Mouse (Mus musculus) cerebellum, postnatal 14 days (tissue): Measurements from ENCODE around the gene Rpl36a.
A peak's percentile ranks its signal among the peaks of the same experiment; 100 is the strongest.

Experiments used
- DNase-seq, 2 experiments: peaks; one replicate each; pipeline ENCODE4 v3.0.0; 2021; ENCODE audit warnings: mixed read lengths in 2 of 2

Rpl36a gene

DNA sequence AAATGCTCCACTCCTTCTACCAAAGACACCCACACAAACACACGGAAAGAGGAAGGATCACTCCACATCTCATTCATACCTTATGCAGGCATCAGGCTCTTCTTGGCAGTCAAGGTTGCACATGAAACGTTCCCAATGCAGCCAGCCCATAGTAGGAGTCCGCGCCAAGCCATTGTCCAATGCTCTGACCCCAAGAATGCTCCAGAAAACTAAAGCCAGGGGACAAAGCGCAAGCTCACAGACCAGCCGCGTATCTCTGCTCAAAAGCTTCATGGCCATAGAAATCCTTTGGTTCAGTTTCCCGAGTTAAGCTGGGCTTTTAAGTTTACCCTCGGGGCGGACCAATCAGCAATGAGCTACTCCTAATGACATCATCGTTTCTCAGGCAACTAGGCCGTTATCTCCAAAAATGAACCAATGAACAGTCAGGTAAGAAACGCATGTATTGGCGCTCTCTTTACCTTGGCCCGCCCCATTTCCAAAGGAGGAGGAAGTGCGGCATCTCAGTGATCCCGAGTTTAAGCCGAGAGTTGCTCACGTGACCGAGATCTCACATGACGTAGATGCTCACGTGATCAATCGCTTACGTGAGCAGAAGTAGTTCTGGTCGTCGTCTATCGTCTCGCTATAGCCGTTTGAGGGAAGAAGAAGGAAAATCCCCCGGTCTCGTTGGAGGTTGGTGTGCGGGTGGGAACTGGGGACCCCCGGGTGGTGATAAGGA, 15.4 kb downstream of the Rpl36a start, which contains the start of the genes Gla and Hnrnph2:
Gene Gla, minus strand, starts transcription at position 467 of the 721 bp plus-strand sequence.
Gene Hnrnph2, plus strand, starts transcription at position 521 of the 721 bp plus-strand sequence.
- peak; percentile 86 to 91 for DNase-seq

DNA sequence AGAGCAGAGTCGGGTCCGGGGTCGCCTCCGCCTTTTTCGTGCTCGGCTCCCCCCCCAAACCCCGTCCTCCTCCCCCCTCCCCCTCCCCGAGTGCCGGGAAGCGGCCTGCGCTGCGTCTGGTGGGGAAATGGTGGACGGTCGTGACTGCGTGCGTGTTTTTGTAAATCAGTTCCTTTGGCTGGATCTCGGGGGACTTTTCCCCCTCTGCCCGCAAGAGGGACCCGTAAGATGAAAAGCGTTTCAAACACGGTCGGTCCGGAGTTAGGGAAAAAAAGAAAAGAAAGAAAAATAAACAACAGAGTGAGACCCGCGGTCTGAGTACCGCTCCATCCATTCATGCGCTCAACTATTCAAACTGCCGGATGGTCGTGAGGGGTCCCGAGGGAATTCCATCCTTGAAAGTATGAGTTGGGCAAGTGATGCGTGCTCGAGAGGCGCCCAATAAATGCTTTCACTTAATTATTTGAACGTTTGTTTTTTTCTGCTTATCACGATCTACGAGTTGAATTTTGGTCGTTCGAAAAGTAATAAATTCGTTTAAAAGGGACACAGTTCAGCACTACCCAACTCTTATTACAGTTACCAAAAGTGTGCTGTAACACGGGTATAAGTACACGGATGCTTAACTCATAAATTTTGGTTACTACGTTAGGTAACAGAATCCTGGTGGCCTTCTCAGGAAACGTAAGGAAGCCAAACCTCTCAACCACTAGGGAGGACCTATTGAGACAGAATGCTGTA, 16.1 kb downstream of the Rpl36a start:
- DNase-seq = no peak

DNA sequence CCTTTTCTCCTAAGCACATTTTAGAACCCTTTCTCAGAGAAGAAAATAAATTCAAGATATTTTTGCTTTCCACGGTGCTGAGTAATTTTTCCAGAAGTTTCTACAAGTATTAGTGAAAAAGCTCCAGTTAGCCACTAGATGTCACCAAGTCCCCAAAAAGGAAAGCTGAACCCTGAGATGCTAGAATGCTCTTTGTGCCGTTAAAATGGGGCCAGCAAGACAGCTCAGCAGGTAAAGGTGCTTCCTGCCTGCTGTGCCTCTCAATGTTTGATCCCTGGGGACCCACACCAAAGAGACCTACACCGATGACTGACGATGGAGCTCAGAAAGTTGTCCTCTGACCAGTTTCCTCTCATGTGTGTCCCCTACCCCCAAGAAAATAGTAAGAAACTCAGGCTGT, 24.0 kb downstream of the Rpl36a start:
- peak; percentile 38 to 42 for DNase-seq

DNA sequence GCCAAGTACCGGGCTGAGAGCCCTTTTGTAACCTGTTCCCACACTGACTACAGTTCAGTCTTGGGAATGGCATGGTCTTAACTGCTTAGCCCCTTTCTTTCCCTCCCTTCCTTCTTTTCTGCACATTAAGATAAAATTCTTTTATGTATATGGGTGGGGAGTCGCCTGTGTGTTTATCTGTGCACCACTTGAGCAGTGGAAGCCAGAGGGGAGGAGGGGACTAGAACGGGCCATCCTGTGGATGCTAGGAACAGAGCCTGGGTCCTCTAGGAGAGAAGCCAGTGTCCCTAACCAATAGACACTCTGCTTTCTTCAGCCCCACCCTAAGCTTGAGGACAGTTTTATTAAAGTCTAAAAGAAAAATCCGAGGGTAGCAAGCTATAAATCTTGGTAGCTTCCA, 25.5 kb downstream of the Rpl36a start:
- DNase-seq = no peak

DNA sequence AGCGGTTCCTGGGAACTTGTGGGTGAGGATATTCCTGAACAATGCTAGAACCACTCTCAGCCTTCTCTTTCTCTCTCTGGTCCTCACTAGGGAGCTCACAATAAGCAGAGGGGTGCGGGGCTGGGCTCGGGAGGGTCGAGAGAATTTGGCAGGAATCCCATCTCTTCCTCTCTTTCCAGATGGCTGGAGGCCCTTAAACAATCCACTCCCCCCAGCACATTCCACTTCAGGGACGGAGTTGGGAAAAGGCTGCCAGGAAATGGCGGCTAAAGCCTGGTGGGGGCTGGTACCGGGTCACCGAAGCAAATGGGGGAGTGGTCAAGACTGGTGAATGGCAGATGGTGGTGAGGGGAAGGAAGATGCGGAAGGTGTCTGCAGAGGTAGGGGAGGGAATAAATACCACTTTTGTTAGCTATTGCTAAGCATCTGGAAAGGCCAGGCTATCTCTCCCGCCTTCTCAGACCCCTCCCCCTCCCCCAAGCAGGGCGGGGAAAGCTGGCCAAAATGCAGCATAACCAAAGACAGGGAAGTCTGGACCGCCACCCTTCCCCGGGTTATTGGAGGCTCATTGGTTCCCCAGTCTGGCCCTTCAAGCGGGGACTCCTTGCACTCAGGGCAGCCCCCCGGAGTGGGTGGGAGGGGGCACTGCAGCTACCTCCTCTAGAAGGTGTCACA, 27.0 kb downstream of the Rpl36a start:
- DNase-seq = peak; percentile 63 to 69

DNA sequence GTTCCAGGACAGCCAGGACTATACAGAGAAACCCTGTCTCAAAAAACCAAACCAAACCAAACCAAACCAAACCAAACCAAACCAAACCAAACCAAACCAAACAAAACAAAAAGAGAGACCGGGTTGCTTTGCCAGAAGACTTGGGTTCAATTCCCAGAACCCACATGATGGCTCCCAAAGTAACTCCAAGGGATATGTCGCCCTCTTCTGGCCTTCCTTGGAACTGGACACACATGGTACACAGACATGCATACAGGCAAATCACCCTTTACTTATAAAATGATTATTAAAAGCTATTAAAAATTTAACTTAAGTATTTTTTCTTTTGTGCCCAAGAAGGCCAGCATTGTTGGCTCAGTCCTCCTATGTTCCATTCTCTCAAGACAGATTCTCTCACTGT, 28.9 kb downstream of the Rpl36a start:
- DNase-seq = peak; percentile 15 to 50

DNA sequence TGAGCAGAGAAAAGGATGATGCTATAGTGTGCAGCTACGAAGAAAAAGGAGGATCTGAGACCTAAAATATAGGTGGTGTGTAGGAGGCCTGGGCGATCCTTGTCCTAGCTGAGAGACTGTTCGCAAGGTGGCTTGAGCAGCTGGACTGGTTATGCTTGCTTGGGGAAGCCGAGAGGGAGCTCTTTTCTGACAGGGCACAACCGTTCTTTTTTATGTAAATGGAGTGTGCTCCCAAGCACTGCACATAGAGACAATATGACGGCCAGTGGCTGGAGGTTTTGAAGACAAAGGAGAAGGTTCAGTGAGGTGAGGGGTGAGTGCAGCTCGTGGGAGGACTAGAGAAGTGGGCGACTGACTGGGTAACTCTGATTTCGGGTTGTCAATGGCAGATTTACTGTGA, 34.2 kb downstream of the Rpl36a start:
- DNase-seq = no peak

DNA sequence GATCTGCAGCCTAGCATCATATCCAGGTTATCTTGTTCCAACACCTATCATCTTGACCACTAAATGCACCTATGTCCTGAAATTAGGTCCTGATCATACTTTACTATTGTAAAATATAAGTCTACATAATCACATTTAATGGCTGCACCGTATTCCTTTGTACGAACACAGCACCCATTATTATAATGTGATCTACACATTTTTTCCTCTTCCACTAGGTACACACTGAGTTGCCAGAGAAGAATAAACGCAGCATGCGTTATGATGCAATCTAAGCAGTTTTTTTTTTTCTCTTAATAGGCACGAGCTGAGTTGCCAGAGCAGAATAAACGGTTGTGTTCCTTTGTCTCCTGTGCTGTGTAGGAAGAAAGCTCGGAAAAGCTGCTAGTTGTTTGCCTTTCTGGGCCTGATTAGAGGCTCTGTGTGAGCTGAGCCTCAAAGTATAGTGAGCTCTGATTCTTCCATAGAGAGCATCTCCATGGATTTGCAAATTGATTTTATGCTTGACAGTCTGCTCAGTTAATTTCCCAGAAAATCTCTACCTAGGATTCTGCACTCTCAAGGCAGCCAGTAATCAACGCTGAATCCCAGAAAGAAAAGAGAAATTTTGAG, 34.9 kb downstream of the Rpl36a start:
- DNase-seq = no peak

DNA sequence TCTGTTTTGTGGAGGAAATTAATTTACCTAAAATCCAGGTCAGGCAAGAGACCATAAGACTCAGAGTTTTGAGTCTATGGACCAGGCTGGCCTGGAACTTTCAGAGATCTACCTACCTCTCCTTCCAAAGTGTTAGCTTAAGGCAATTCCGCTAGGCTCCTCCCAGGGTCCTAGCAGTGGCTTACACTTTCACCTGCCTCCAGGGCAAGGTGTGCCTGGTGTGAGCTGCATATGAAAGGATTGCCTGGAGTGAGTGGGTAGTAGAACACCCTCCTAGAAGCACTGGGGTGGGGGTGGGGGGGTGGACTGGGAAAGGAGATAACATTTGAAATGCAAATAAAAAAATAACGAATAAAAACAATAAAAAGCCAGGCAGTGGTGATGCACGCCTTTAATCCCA, 36.2 kb downstream of the Rpl36a start:
- DNase-seq = no peak

DNA sequence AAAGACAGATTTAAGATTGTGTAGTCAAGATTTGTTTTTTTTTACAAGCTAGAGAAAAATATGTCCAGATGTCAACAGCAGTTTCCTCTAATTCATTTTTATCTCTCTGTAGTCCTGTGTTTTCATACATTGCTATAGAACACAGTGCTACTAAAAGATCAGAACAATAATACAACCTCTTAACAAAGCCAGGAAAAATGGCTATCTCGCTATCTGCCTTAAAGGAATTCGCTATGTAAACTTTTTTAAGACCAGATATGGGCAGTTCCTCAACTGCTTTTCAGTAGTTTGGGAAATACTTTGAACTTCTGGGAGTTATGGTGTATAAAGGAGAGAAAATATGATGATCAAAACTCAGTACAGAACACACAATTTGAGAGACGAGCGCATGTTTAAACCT, 37.9 kb downstream of the Rpl36a start:
- no peak for DNase-seq

DNA sequence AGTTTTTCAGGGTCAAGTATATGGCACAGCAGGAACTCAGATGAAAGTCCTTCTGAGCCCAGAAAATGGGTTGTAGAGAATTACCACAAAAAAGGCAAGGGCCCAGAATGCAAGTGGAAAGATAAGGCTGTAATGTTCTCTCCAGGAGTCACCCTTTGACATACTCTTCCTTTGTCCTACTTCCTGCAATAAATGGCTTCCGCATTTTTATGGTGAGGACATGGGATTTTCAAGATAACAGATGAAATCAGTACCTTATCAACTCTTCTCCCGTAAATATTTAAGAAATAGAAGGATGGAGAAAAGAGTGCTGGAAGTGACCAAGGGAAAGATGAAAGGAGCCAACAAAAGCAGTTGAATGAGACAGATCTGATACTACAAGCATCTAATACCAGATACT, 42.7 kb downstream of the Rpl36a start:
- no peak for DNase-seq

DNA sequence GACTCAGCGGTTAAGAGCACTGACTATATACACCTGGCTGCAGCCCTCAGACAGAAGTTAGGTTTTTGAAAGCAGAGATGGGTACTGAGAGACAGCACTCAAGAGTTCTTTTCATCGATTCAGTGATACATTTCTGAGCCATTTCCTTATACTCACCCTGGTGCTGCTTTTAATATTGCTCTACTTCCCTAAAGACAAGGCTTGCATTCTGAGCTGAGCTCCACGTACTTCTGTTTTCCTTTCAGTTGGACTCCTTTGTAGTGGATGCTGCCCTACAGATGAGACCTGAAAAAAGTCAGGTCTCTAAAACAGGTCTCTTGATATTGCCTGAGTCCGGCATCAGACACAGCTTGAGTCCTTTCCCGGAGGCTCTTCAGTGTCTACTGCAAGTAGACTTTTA, 47.3 kb downstream of the Rpl36a start:
- no peak for DNase-seq

DNA sequence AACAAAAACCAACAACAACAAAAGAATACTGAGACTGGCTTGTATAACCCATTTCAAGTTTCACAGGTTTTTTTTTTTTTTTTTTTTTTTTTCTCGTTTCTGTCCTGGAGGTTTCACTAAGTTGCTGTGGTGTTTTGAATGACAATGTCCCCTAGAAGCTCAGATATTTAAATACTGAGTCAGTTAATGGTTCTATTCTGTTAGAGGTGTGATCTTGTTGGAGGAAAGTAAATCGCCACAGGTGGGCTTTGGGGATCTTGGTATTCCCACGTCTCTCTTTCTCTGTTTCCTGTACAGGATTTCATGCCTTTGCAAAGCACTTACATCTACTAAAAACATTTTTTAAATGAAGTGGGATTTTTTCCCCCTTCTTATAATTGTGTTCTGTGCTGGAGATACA, 49.7 kb downstream of the Rpl36a start:
- DNase-seq = no peak

DNA sequence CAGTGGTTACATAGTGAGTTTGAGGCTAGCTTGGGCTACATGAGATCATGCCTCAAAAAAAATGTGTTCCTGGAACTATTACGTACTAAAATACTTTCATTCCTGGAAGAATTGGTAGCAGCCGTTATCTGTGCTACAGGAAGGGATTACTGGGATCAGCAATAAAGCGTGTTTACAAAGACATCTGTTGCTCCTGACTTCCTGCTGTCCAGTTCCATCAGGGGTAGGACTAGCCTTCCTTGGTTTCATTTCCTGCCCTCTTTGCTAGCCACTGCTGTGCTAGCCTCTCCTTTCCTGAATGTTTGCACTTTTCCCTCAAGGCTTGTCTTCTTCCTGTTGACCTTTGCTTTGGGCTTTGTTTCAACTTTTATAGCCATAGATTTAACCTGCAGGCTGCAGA, 50.4 kb downstream of the Rpl36a start:
- no peak for DNase-seq
